8 mouse cellular contexts compared by ENCODE assay signal in the genomic region with DNA sequence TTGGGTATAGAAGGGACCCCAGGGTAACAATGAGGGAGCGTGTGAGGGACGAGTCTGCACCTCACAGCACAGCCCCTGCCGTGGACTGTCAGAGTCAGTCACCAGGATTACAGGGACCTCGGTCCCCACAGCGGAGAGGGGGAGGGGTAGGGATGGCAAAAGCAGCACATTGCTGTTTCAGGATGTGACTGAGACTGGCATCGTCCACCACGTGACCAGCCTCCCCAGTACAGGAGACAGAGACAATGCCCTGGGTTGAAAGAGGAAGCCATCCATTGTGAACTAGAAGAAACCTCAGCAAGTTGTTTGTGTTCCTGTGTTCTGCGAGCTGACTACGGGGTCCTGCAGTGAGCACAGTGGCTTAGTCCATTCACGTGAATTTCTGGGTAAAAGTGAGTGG.
DNase-seq lines count a peak whose midpoint lies in the region; ATAC-seq and TF ChIP-seq lines count a peak whose summit lies in the region.

No protein-coding gene starts in this region.

- no peaks in the 10 kb centered on the region for H3K27me3 ChIP-seq in hindbrain, embryonic 10.5 days (ENCODE audit: insufficient read depth, poor library complexity, severe bottlenecking)

- H3K27ac ChIP-seq in left cerebral cortex, adult 2 months, result peak overlapping the region; percentile 42; the same call in 1 of the 2 replicates
- peak overlapping the region; percentile 87 for H3K27ac ChIP-seq in hindbrain, embryonic 10.5 days

- H3K4me3 ChIP-seq in left cerebral cortex, adult 2 months, result no peak overlapping the region
- peak overlapping the region; percentile 31 for H3K4me3 ChIP-seq in hindbrain, embryonic 10.5 days

- WGBS in hindbrain, embryonic 10.5 days, result 7% methylated on average over 10 of the region's 10 CpGs

- intact Hi-C loops in left cerebral cortex, adult 2 months (cut with DNase I), result no loop called here
- intact Hi-C loops in left cerebral cortex, postnatal 36 days (cut with DNase I), result loop anchor here (5.0 kb wide), 1 partner anchor 44 kb away; no protein-coding TSS in a partner anchor
- intact Hi-C loops in left cerebral cortex, postnatal 4 days (cut with DNase I), result no loop called here

- peaks cover 41% of the 10 kb centered on the region for H3K4me1 ChIP-seq in hindbrain, embryonic 10.5 days (replicated peaks)

- no peak for TF ChIP-seq CTCF in left cerebral cortex, adult 2 months (IDR thresholded peaks at IDR 0.05)

- peak in 1 of 2 experiments; percentile 45 for DNase-seq in left cerebral cortex, adult 2 months (ENCODE audit: extremely low spot score in 1 of 2, low spot score in 2 of 2)
- no peak for DNase-seq in left cerebral cortex, postnatal 36 days (ENCODE audit: low spot score in 2 of 2)
- peak; percentile 74 for DNase-seq in hindbrain, embryonic 10.5 days (ENCODE audit: low spot score)
- peak; percentile 57 for DNase-seq in left cerebral cortex, postnatal 4 days
- peak; percentile 63 for DNase-seq in mesoderm, embryonic 11.5 days (ENCODE audit: low read depth, low spot score)
- peak; percentile 47 for DNase-seq in yolk sac, embryonic 10.5 days (ENCODE audit: low spot score)
- DNase-seq in spleen, postnatal 14 days (ENCODE audit: low spot score in 2 of 2), result no peak

- no peaks in the 10 kb centered on the region for H3K9me3 ChIP-seq in hindbrain, embryonic 10.5 days

- H3K36me3 ChIP-seq in hindbrain, embryonic 10.5 days, result no peaks in the 10 kb centered on the region

- ATAC-seq in erythroblast, adult 5-6 weeks (replicated peaks; ENCODE audit: low FRiP score, poor library complexity, severe bottlenecking), result 0 out of 2 replicates have a peak, but pooled peaks have one; percentile 25

Comparison
In these comparisons a context has a peak if more than half of its experiments do, and no peak if none do; other contexts are left out.
1. DNase-seq: peak in hindbrain, embryonic 10.5 days (single experiment), left cerebral cortex, postnatal 4 days (single experiment), mesoderm, embryonic 11.5 days (single experiment) and yolk sac, embryonic 10.5 days (single experiment); none in left cerebral cortex, postnatal 36 days (0 of 2) and spleen, postnatal 14 days (0 of 2).